In the genomic region with DNA sequence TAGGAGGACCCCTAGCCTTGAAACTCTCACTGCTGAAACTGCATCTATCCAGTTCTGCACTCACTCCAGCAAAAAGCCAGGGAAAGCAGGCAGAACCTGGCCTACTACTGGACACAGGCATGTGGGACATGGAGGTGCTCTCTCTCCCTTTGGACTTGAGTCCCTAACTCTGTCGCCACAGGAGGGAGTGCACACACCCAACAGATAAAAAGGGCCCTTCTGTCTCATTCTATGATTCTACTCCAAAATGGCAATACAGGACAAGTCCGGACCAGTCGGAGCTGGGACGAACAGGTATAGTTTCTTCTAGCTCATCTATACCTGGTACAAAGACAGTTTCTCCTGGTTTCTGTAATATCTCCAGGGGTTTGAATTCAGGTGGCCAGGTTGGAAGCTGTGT, we compare ENCODE assay signal across 10 mouse cellular contexts. TPM values are rescaled to one million over a fixed set of nuclear protein-coding genes. Genes with fewer than 3 reads are reported as not detected.
A peak's percentile ranks its signal among the peaks of the same experiment; 100 is the strongest.
DNase-seq lines count a peak whose midpoint lies in the region; ATAC-seq and TF ChIP-seq lines count a peak whose summit lies in the region.
"Had no signal": no experiment of that assay in that cellular context is flagged by ENCODE, and none has a peak within 500 bp of the region (broad histone marks: within the 10 kb centered on the region; RNA-seq: fewer than 3 reads in every experiment).

No protein-coding gene starts in this region.

- no peaks in the 10 kb centered on the region for H3K9me3 ChIP-seq in kidney, embryonic 15.5 days (replicated peaks)
- H3K9me3 ChIP-seq in embryonic facial prominence, embryonic 12.5 days = no peaks in the 10 kb centered on the region
- no peaks in the 10 kb centered on the region for H3K9me3 ChIP-seq in intestine, embryonic 15.5 days
- H3K9me3 ChIP-seq in midbrain, postnatal 0 days (ENCODE audit: low read length) = no peaks in the 10 kb centered on the region

- DNase-seq in kidney, postnatal 4 days = no peak
- DNase-seq in midbrain, postnatal 0 days (ENCODE audit: low spot score) = no peak
- DNase-seq in frontal cortex, postnatal 10 days (ENCODE audit: low spot score in 2 of 2) = no peak
- DNase-seq in lung, adult 18-20 months = no peak
- no peak for DNase-seq in cerebellum, adult 2 months
- DNase-seq: cerebellum, adult 8-10 months had no signal

- ATAC-seq in kidney, embryonic 15.5 days (replicated peaks; ENCODE audit: low FRiP score) = no peak
- ATAC-seq in embryonic facial prominence, embryonic 12.5 days (ENCODE audit: insufficient number of reproducible peaks, insufficient read depth, low FRiP score, low TSS enrichment) = no peak
- no peak for ATAC-seq in intestine, embryonic 15.5 days
- no peak for ATAC-seq in midbrain, postnatal 0 days (ENCODE audit: low FRiP score)

- TF ChIP-seq POLR2A in cerebellum, adult 2 months (IDR thresholded peaks at IDR 0.05; ENCODE audit: borderline replicate concordance, insufficient read depth, low read length) = no peak

- H3K4me1 ChIP-seq in kidney, embryonic 15.5 days = peaks cover 40% of the 10 kb centered on the region
- peaks cover 33% of the 10 kb centered on the region for H3K4me1 ChIP-seq in embryonic facial prominence, embryonic 12.5 days
- H3K4me1 ChIP-seq in intestine, embryonic 15.5 days (replicated peaks) = peaks cover 27% of the 10 kb centered on the region
- peaks cover 3% of the 10 kb centered on the region; the same call in 1 of the 2 replicates for H3K4me1 ChIP-seq in midbrain, postnatal 0 days (ENCODE audit: insufficient read depth, low read length)
- H3K4me1 ChIP-seq in cerebellum, adult 2 months (ENCODE audit: control insufficient read depth, insufficient read depth, low read length) = peaks cover 16% of the 10 kb centered on the region

- no peak for TF ChIP-seq CTCF in midbrain, postnatal 0 days (IDR thresholded peaks at IDR 0.05)
- TF ChIP-seq CTCF in cerebellum, adult 2 months (IDR thresholded peaks at IDR 0.05; ENCODE audit: borderline replicate concordance, insufficient read depth, low read depth, low read length) = no peak

- H3K27me3 ChIP-seq in kidney, embryonic 15.5 days = no peaks in the 10 kb centered on the region
- no peaks in the 10 kb centered on the region for H3K27me3 ChIP-seq in embryonic facial prominence, embryonic 12.5 days
- H3K27me3 ChIP-seq in intestine, embryonic 15.5 days (replicated peaks) = no peaks in the 10 kb centered on the region
- no peaks in the 10 kb centered on the region for H3K27me3 ChIP-seq in midbrain, postnatal 0 days (ENCODE audit: insufficient read depth, low read length)
- no peaks in the 10 kb centered on the region for H3K27me3 ChIP-seq in cerebellum, adult 2 months (ENCODE audit: control insufficient read depth, insufficient read depth, low read length)

- WGBS in kidney, embryonic 15.5 days = 81% methylated on average over 4 of the region's 4 CpGs
- WGBS in embryonic facial prominence, embryonic 12.5 days = 84% methylated on average over 4 of the region's 4 CpGs
- WGBS in intestine, embryonic 15.5 days = 73% methylated on average over 4 of the region's 4 CpGs
- WGBS in midbrain, postnatal 0 days = 91% methylated on average over 4 of the region's 4 CpGs
- 79% methylated on average over 4 of the region's 4 CpGs for WGBS in cerebellum, adult 2 months

- H3K27ac ChIP-seq in kidney, embryonic 15.5 days = no peak overlapping the region
- H3K27ac ChIP-seq in embryonic facial prominence, embryonic 12.5 days = no peak overlapping the region
- no peak overlapping the region for H3K27ac ChIP-seq in intestine, embryonic 15.5 days
- no peak overlapping the region for H3K27ac ChIP-seq in midbrain, postnatal 0 days (ENCODE audit: low read depth, low read length)
- no peak overlapping the region for H3K27ac ChIP-seq in cerebellum, adult 2 months (ENCODE audit: insufficient read depth, low read length)

- no peak overlapping the region; the same call in 1 of the 2 replicates for H3K9ac ChIP-seq in kidney, embryonic 15.5 days
- peak overlapping the region; percentile 19; the same call in 1 of the 2 replicates for H3K9ac ChIP-seq in embryonic facial prominence, embryonic 12.5 days
- H3K9ac ChIP-seq in intestine, embryonic 15.5 days = peak overlapping the region; percentile 86
- peak overlapping the region; percentile 36; the same call in 1 of the 2 replicates for H3K9ac ChIP-seq in midbrain, postnatal 0 days (replicated peaks; ENCODE audit: low read length, poor library complexity, severe bottlenecking)

- peak overlapping the region; percentile 65 for H3K4me2 ChIP-seq in kidney, embryonic 15.5 days
- peak overlapping the region; percentile 82 for H3K4me2 ChIP-seq in embryonic facial prominence, embryonic 12.5 days (replicated peaks)
- peak overlapping the region; percentile 63 for H3K4me2 ChIP-seq in intestine, embryonic 15.5 days (replicated peaks)
- H3K4me2 ChIP-seq in midbrain, postnatal 0 days (ENCODE audit: low read depth, low read length, poor library complexity, severe bottlenecking) = peak overlapping the region; percentile 84; the same call in 1 of the 2 replicates

- peak overlapping the region; percentile 91 for H3K4me3 ChIP-seq in kidney, embryonic 15.5 days (replicated peaks)
- peak overlapping the region; percentile 86 for H3K4me3 ChIP-seq in embryonic facial prominence, embryonic 12.5 days
- peak overlapping the region; percentile 77; the same call in 1 of the 2 replicates for H3K4me3 ChIP-seq in intestine, embryonic 15.5 days (replicated peaks)
- no peak overlapping the region for H3K4me3 ChIP-seq in midbrain, postnatal 0 days (ENCODE audit: low read depth, low read length)
- H3K4me3 ChIP-seq in cerebellum, adult 2 months (replicated peaks; ENCODE audit: insufficient read depth, low read depth, low read length) = no peak overlapping the region

- peaks cover 59% of the 10 kb centered on the region for H3K36me3 ChIP-seq in kidney, embryonic 15.5 days
- H3K36me3 ChIP-seq in embryonic facial prominence, embryonic 12.5 days = peaks cover 51% of the 10 kb centered on the region
- peaks cover 39% of the 10 kb centered on the region for H3K36me3 ChIP-seq in intestine, embryonic 15.5 days
- H3K36me3 ChIP-seq in midbrain, postnatal 0 days (ENCODE audit: insufficient read depth, low read length) = peaks cover 46% of the 10 kb centered on the region

RNA-seq across cellular contexts. Expression of gene Mettl23, which starts 2.3 kb away (rescaled TPM):
- 51.5 and 60.6 TPM in 2 replicates for polyA plus RNA-seq in kidney, embryonic 15.5 days (2015; fragmentation: Nextera tagmentation; extraction: Ambion mirVana)
- 63.7 and 71.2 TPM in 2 replicates for polyA plus RNA-seq in embryonic facial prominence, embryonic 12.5 days (2016; fragmentation: Nextera tagmentation; extraction: Ambion mirVana)
- 62.0 and 63.7 TPM in 2 replicates for polyA plus RNA-seq in intestine, embryonic 15.5 days (2015; fragmentation: Nextera tagmentation; extraction: Ambion mirVana)
- 28.9 and 32.2 TPM in 2 replicates for total RNA-seq in midbrain, postnatal 0 days (2014; rRNA removed)
- polyA plus RNA-seq in midbrain, postnatal 0 days (2015; fragmentation: Nextera tagmentation; extraction: Ambion mirVana) = 47.4 and 48.4 TPM in 2 replicates
- polyA plus RNA-seq in cerebellum, adult 2 months (2012; rRNA removed) = 27.3 and 27.8 TPM in 2 replicates

RNA-seq across cellular contexts. Expression of gene Jmjd6, which starts 2.5 kb away (rescaled TPM):
- polyA plus RNA-seq in kidney, embryonic 15.5 days (2015; fragmentation: Nextera tagmentation; extraction: Ambion mirVana) = 72.6 and 75.5 TPM in 2 replicates
- polyA plus RNA-seq in embryonic facial prominence, embryonic 12.5 days (2016; fragmentation: Nextera tagmentation; extraction: Ambion mirVana) = 79.2 and 80.5 TPM in 2 replicates
- polyA plus RNA-seq in intestine, embryonic 15.5 days (2015; fragmentation: Nextera tagmentation; extraction: Ambion mirVana) = 81.2 and 88.5 TPM in 2 replicates
- 38.1 and 43.6 TPM in 2 replicates for total RNA-seq in midbrain, postnatal 0 days (2014; rRNA removed)
- 48.8 and 49.8 TPM in 2 replicates for polyA plus RNA-seq in midbrain, postnatal 0 days (2015; fragmentation: Nextera tagmentation; extraction: Ambion mirVana)
- 33.0 and 34.8 TPM in 2 replicates for polyA plus RNA-seq in cerebellum, adult 2 months (2012; rRNA removed)

RNA-seq across cellular contexts. Expression of gene Mfsd11, which starts 11.5 kb away (rescaled TPM):
- 37.9 and 39.6 TPM in 2 replicates for polyA plus RNA-seq in kidney, embryonic 15.5 days (2015; fragmentation: Nextera tagmentation; extraction: Ambion mirVana)
- 47.8 and 51.2 TPM in 2 replicates for polyA plus RNA-seq in embryonic facial prominence, embryonic 12.5 days (2016; fragmentation: Nextera tagmentation; extraction: Ambion mirVana)
- 39.4 and 47.3 TPM in 2 replicates for polyA plus RNA-seq in intestine, embryonic 15.5 days (2015; fragmentation: Nextera tagmentation; extraction: Ambion mirVana)
- total RNA-seq in midbrain, postnatal 0 days (2014; rRNA removed) = 36.0 and 57.0 TPM in 2 replicates
- 54.8 and 64.1 TPM in 2 replicates for polyA plus RNA-seq in midbrain, postnatal 0 days (2015; fragmentation: Nextera tagmentation; extraction: Ambion mirVana)
- 33.0 and 34.2 TPM in 2 replicates for polyA plus RNA-seq in cerebellum, adult 2 months (2012; rRNA removed)

RNA-seq across cellular contexts. Expression of gene Srsf2, which starts 12.1 kb away (rescaled TPM):
- polyA plus RNA-seq in kidney, embryonic 15.5 days (2015; fragmentation: Nextera tagmentation; extraction: Ambion mirVana) = 810 and 860 TPM in 2 replicates
- polyA plus RNA-seq in embryonic facial prominence, embryonic 12.5 days (2016; fragmentation: Nextera tagmentation; extraction: Ambion mirVana) = 915 and 968 TPM in 2 replicates
- polyA plus RNA-seq in intestine, embryonic 15.5 days (2015; fragmentation: Nextera tagmentation; extraction: Ambion mirVana) = 723 and 765 TPM in 2 replicates
- 196 and 259 TPM in 2 replicates for total RNA-seq in midbrain, postnatal 0 days (2014; rRNA removed)
- polyA plus RNA-seq in midbrain, postnatal 0 days (2015; fragmentation: Nextera tagmentation; extraction: Ambion mirVana) = 460 and 484 TPM in 2 replicates
- 361 and 389 TPM in 2 replicates for polyA plus RNA-seq in cerebellum, adult 2 months (2012; rRNA removed)

RNA-seq across cellular contexts. Expression of gene Mxra7, which starts 12.9 kb away (rescaled TPM):
- polyA plus RNA-seq in kidney, embryonic 15.5 days (2015; fragmentation: Nextera tagmentation; extraction: Ambion mirVana) = 16.7 and 20.8 TPM in 2 replicates
- polyA plus RNA-seq in embryonic facial prominence, embryonic 12.5 days (2016; fragmentation: Nextera tagmentation; extraction: Ambion mirVana) = 31.7 and 34.1 TPM in 2 replicates
- 25.5 and 27.9 TPM in 2 replicates for polyA plus RNA-seq in intestine, embryonic 15.5 days (2015; fragmentation: Nextera tagmentation; extraction: Ambion mirVana)
- total RNA-seq in midbrain, postnatal 0 days (2014; rRNA removed) = 23.3 and 39.1 TPM in 2 replicates
- 29.3 and 32.1 TPM in 2 replicates for polyA plus RNA-seq in midbrain, postnatal 0 days (2015; fragmentation: Nextera tagmentation; extraction: Ambion mirVana)
- 18.1 and 20.9 TPM in 2 replicates for polyA plus RNA-seq in cerebellum, adult 2 months (2012; rRNA removed)
- total RNA-seq: monocyte, adult 5-6 weeks had no signal

Comparison
In these comparisons a context has a peak if more than half of its experiments do, and no peak if none do; other contexts are left out.
1. H3K4me3 ChIP-seq: peak in kidney, embryonic 15.5 days (single experiment), embryonic facial prominence, embryonic 12.5 days (single experiment) and intestine, embryonic 15.5 days (single experiment); none in midbrain, postnatal 0 days (single experiment) and cerebellum, adult 2 months (single experiment).
2. Peak in every context shown above with its lines, with median percentiles within 50 percentile points of each other: H3K4me2 ChIP-seq.